Mouse (Mus musculus): ENCODE data around the gene Rnf215. TPM values are rescaled to one million over a fixed set of nuclear protein-coding genes. Genes with fewer than 3 reads are reported as not detected.
A peak's percentile ranks its signal among the peaks of the same experiment; 100 is the strongest.

Rnf215 gene
- polyA plus RNA-seq, 1 experiment from 2014 or later, result 7.0 TPM

- Histone ChIP-seq H3K4me3 (ENCODE audit: inconsistent target) (no peak overlapping the region), H3K79me2 (ENCODE audit: inconsistent target) (no peaks in the 10 kb centered on the region), H3K36me3 (ENCODE audit: inconsistent target) (no peaks in the 10 kb centered on the region), H3K27ac (no peak overlapping the region)
- WGBS (ENCODE audit: missing documents), result 90% methylated on average over 9 of the region's 9 CpGs
Observed at GRCm38 (mm10) chr11:4148536-4149156, 13.6 kb downstream of the Rnf215 start.

DNA sequence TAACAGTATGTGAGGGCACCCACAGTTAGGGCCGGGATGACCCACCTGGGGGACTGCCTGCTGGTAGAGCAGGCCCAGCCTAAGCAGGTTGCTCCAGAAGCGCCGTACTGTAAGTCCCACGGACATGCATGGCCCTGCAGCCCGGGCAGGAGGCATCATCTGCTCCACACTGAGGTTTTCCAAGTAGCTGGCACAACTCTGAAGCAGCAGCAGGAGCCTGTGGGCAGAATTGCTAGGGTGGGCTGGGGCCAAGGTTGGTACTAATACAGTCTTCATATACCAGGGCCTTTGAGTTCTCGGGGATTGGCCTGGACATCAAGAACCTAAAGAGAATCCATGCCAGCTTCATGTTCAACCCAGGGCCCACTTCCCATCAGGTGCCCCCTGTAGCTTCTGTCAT is 14.9 kb downstream of the Rnf215 start:
- Histone ChIP-seq H3K27ac (no peak overlapping the region), H3K4me3 (ENCODE audit: inconsistent target) (no peak overlapping the region), H3K36me3 (ENCODE audit: inconsistent target) (no peaks in the 10 kb centered on the region), H3K79me2 (ENCODE audit: inconsistent target) (no peaks in the 10 kb centered on the region)
- 93% methylated on average over 5 of the region's 6 CpGs for WGBS (ENCODE audit: missing documents)

GRCm38 (mm10) chr11:4153694-4154093 is 18.7 kb downstream of the Rnf215 start:
- no peak overlapping the region for H3K4me3 ChIP-seq (ENCODE audit: inconsistent target)

GRCm38 (mm10) chr11:4155641-4156040 is 20.6 kb downstream of the Rnf215 start:
- no peaks in the 10 kb centered on the region for H3K36me3 ChIP-seq (ENCODE audit: inconsistent target)
- 95% methylated on average over 5 of the region's 5 CpGs for WGBS (ENCODE audit: missing documents)
- H3K27ac ChIP-seq, result no peak overlapping the region
- H3K4me3 ChIP-seq (ENCODE audit: inconsistent target), result no peak overlapping the region
- H3K79me2 ChIP-seq (ENCODE audit: inconsistent target), result peaks cover 1% of the 10 kb centered on the region

More at GRCm38 (mm10) chr11:4153694-4154093, 18.7 kb downstream of the Rnf215 start:
- no peaks in the 10 kb centered on the region for H3K36me3 ChIP-seq (ENCODE audit: inconsistent target)
- no peaks in the 10 kb centered on the region for H3K79me2 ChIP-seq (ENCODE audit: inconsistent target)
- 87% methylated on average over 7 of the region's 7 CpGs for WGBS (ENCODE audit: missing documents)
- no peak overlapping the region for H3K27ac ChIP-seq

DNA sequence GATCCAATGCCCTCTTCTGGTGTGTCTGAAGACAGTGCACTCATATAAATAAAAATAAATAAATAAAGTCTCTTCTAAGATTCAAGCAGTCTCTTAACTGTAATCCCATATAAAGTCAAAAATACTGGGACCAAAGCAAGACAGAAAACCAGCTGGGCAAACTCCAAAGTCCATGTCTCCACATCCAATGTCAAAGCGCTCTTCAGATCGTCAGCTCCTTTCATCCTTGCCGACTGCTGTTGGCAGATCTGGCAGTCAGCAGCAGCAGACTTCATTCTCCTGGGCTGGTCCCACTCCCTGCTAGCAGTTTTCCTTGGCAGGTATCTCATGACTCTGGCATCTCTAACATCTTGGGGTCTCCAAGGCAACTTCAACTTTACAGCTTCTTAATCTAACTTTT is 23.7 kb downstream of the Rnf215 start:
- Histone ChIP-seq H3K79me2 (ENCODE audit: inconsistent target) (peaks cover 31% of the 10 kb centered on the region), H3K27ac (no peak overlapping the region), H3K4me3 (ENCODE audit: inconsistent target) (no peak overlapping the region), H3K36me3 (ENCODE audit: inconsistent target) (peaks cover 11% of the 10 kb centered on the region; the same call in 1 of the 2 replicates)
- 96% methylated on average over 3 of the region's 3 CpGs for WGBS (ENCODE audit: missing documents)

- peaks cover 24% of the 10 kb centered on the region; the same call in 1 of the 2 replicates for H3K36me3 ChIP-seq (ENCODE audit: inconsistent target)
- 2% methylated on average over 54 of the region's 54 CpGs for WGBS (ENCODE audit: missing documents)
- peak within 1 kb of the TSS; percentile 75 for H3K4me3 ChIP-seq (ENCODE audit: inconsistent target)
- peaks cover 45% of the 10 kb centered on the region for H3K79me2 ChIP-seq (ENCODE audit: inconsistent target)
- peak within 1 kb of the TSS; percentile 33 for H3K27ac ChIP-seq
Observed at GRCm38 (mm10) chr11:4159808-4160708, 25.1 kb downstream of the Rnf215 start, which contains the start of the genes Ccdc157 and Sf3a1. Ccdc157 (minus strand) TSS chr11:4160293. Sf3a1 (plus strand) TSS chr11:4160350.

- WGBS (ENCODE audit: missing documents), result 7% methylated on average over 15 of the region's 15 CpGs
- peak overlapping the region; percentile 33 for H3K27ac ChIP-seq
- H3K4me3 ChIP-seq (ENCODE audit: inconsistent target), result peak overlapping the region; percentile 75
Observed at GRCm38 (mm10) chr11:4160758-4161480, 25.9 kb downstream of the Rnf215 start.

DNA sequence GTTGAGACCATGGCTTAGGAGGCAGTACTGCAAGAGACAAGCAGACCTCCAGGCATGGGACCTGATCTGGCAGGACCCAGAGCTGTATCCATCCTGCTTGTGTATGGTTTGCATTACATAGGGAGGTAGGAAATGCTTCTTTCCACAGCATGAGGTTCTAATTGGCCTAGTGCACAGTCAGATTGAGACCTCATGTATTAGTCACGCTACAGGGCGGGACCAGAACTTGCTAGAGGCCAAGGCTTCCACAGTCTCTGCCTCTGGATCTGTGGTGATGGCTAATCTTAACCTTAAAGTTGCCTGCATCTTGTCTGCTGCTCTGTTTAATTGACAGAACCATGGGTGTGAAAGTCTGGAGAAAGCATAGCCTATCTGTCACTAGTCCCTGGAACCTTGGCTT is 29.7 kb downstream of the Rnf215 start:
- 100% methylated on average over 2 of the region's 2 CpGs for WGBS (ENCODE audit: missing documents)
- peaks cover 63% of the 10 kb centered on the region for H3K36me3 ChIP-seq (ENCODE audit: inconsistent target)
- H3K27ac ChIP-seq, result no peak overlapping the region
- no peak overlapping the region for H3K4me3 ChIP-seq (ENCODE audit: inconsistent target)
- peaks cover 53% of the 10 kb centered on the region for H3K79me2 ChIP-seq (ENCODE audit: inconsistent target)

More at GRCm38 (mm10) chr11:4160758-4161480, 25.9 kb downstream of the Rnf215 start:
- peaks cover 53% of the 10 kb centered on the region for H3K79me2 ChIP-seq (ENCODE audit: inconsistent target)
- H3K36me3 ChIP-seq (ENCODE audit: inconsistent target), result peaks cover 32% of the 10 kb centered on the region; the same call in 1 of the 2 replicates

- 94% methylated on average over 7 of the region's 7 CpGs for WGBS (ENCODE audit: missing documents)
- H3K36me3 ChIP-seq (ENCODE audit: inconsistent target), result peaks cover 82% of the 10 kb centered on the region
- H3K27ac ChIP-seq, result no peak overlapping the region
- H3K4me3 ChIP-seq (ENCODE audit: inconsistent target), result no peak overlapping the region
- peaks cover 42% of the 10 kb centered on the region for H3K79me2 ChIP-seq (ENCODE audit: inconsistent target)
Observed at GRCm38 (mm10) chr11:4166467-4167090, 31.6 kb downstream of the Rnf215 start.

GRCm38 (mm10) chr11:4174586-4174985 is 39.6 kb downstream of the Rnf215 start:
- WGBS (ENCODE audit: missing documents), result 91% methylated on average over 5 of the region's 5 CpGs
- Histone ChIP-seq H3K79me2 (ENCODE audit: inconsistent target) (no peaks in the 10 kb centered on the region), H3K4me3 (ENCODE audit: inconsistent target) (no peak overlapping the region), H3K36me3 (ENCODE audit: inconsistent target) (peaks cover 98% of the 10 kb centered on the region), H3K27ac (no peak overlapping the region)

- Histone ChIP-seq H3K79me2 (ENCODE audit: inconsistent target) (no peaks in the 10 kb centered on the region), H3K27ac (no peak overlapping the region), H3K4me3 (ENCODE audit: inconsistent target) (no peak overlapping the region), H3K36me3 (ENCODE audit: inconsistent target) (peaks cover 91% of the 10 kb centered on the region)
- WGBS (ENCODE audit: missing documents), result 98% methylated on average over 4 of the region's 4 CpGs
Observed at GRCm38 (mm10) chr11:4177716-4178115, 42.7 kb downstream of the Rnf215 start.

GRCm38 (mm10) chr11:4182061-4182460 is 47.1 kb downstream of the Rnf215 start:
- peaks cover 1% of the 10 kb centered on the region; the same call in 1 of the 2 replicates for H3K79me2 ChIP-seq (ENCODE audit: inconsistent target)
- H3K27ac ChIP-seq, result no peak overlapping the region
- peaks cover 48% of the 10 kb centered on the region for H3K36me3 ChIP-seq (ENCODE audit: inconsistent target)
- no peak overlapping the region for H3K4me3 ChIP-seq (ENCODE audit: inconsistent target)
- WGBS (ENCODE audit: missing documents), result 100% methylated on average over 1 of the region's 1 CpGs

- Histone ChIP-seq H3K36me3 (ENCODE audit: inconsistent target) (peaks cover 34% of the 10 kb centered on the region), H3K4me3 (ENCODE audit: inconsistent target) (no peak overlapping the region), H3K79me2 (ENCODE audit: inconsistent target) (peaks cover 16% of the 10 kb centered on the region; the same call in 1 of the 2 replicates), H3K27ac (no peak overlapping the region)
Observed at GRCm38 (mm10) chr11:4183511-4183910, 48.5 kb downstream of the Rnf215 start.

All from macrophage (primary cell).